Mouse (Mus musculus): ENCODE results near the gene Synpo2. TPM values are rescaled to one million over a fixed set of nuclear protein-coding genes. Genes with fewer than 3 reads are reported as not detected.

Synpo2 gene
- polyA plus RNA-seq, 1 experiment from 2014 or later: 11.5 TPM

GRCm38 (mm10) chr3:123227276-123227675 is 8.7 kb downstream of the Synpo2 start:
- Histone ChIP-seq H3K4me3 (ENCODE audit: low read length) (no peak overlapping the region), H3K4me2 (ENCODE audit: low read depth, low read length) (no peak overlapping the region), H3K9me3 (replicated peaks; ENCODE audit: control insufficient read depth, low read length) (peaks cover 4% of the 10 kb centered on the region), H3K4me1 (ENCODE audit: control insufficient read depth, insufficient read depth, low read length) (peaks cover 3% of the 10 kb centered on the region), H3K27me3 (ENCODE audit: control insufficient read depth, insufficient read depth, low read length) (no peaks in the 10 kb centered on the region), H3K9ac (ENCODE audit: low read length) (no peak overlapping the region), H3K27ac (ENCODE audit: low read length) (0 out of 2 replicates have a peak overlapping the region, but pooled peaks have one; percentile 25), H3K36me3 (ENCODE audit: control insufficient read depth, insufficient read depth) (no peaks in the 10 kb centered on the region; the same call in 1 of the 2 replicates)
- ATAC-seq (replicated peaks; ENCODE audit: extremely low read depth, insufficient read depth, low FRiP score): no peak
- WGBS: 65% methylated on average over 3 of the region's 3 CpGs

- no peaks in the 10 kb centered on the region for H3K27me3 ChIP-seq (ENCODE audit: control insufficient read depth, insufficient read depth, low read length)
- H3K27ac ChIP-seq (ENCODE audit: low read length): no peak overlapping the region
- H3K4me2 ChIP-seq (ENCODE audit: low read depth, low read length): no peak overlapping the region
- no peak overlapping the region for H3K4me3 ChIP-seq (ENCODE audit: low read length)
- no peaks in the 10 kb centered on the region for H3K4me1 ChIP-seq (ENCODE audit: control insufficient read depth, insufficient read depth, low read length)
- H3K9ac ChIP-seq (ENCODE audit: low read length): no peak overlapping the region
- no peak for ATAC-seq (replicated peaks; ENCODE audit: extremely low read depth, insufficient read depth, low FRiP score)
- H3K36me3 ChIP-seq (ENCODE audit: control insufficient read depth, insufficient read depth): no peaks in the 10 kb centered on the region; the same call in 1 of the 2 replicates
- WGBS: 55% methylated on average over 6 of the region's 6 CpGs
- no peaks in the 10 kb centered on the region for H3K9me3 ChIP-seq (replicated peaks; ENCODE audit: control insufficient read depth, low read length)
These were observed 17.3 kb downstream of the Synpo2 start for GRCm38 (mm10) chr3:123218646-123219045.

- no peaks in the 10 kb centered on the region for H3K9me3 ChIP-seq (replicated peaks; ENCODE audit: control insufficient read depth, low read length)
- H3K36me3 ChIP-seq (ENCODE audit: control insufficient read depth, insufficient read depth): no peaks in the 10 kb centered on the region
- H3K4me1 ChIP-seq (ENCODE audit: control insufficient read depth, insufficient read depth, low read length): peaks cover 8% of the 10 kb centered on the region; the same call in 1 of the 2 replicates
- H3K4me2 ChIP-seq (ENCODE audit: low read depth, low read length): no peak overlapping the region
- H3K4me3 ChIP-seq (ENCODE audit: low read length): no peak overlapping the region
- H3K27me3 ChIP-seq (ENCODE audit: control insufficient read depth, insufficient read depth, low read length): no peaks in the 10 kb centered on the region
- no peak overlapping the region for H3K9ac ChIP-seq (ENCODE audit: low read length)
- WGBS: 66% methylated on average over 4 of the region's 4 CpGs
- no peak overlapping the region for H3K27ac ChIP-seq (ENCODE audit: low read length)
- no peak for ATAC-seq (replicated peaks; ENCODE audit: extremely low read depth, insufficient read depth, low FRiP score)
These were observed 27.1 kb downstream of the Synpo2 start for GRCm38 (mm10) chr3:123208891-123209290.

GRCm38 (mm10) chr3:123207386-123207785 is 28.6 kb downstream of the Synpo2 start:
- 63% methylated on average over 5 of the region's 5 CpGs for WGBS
- H3K9ac ChIP-seq (ENCODE audit: low read length): no peak overlapping the region
- H3K4me3 ChIP-seq (ENCODE audit: low read length): no peak overlapping the region

GRCm38 (mm10) chr3:123205485-123205884 is 30.5 kb downstream of the Synpo2 start:
- WGBS: 76% methylated on average over 7 of the region's 7 CpGs
- Histone ChIP-seq H3K27ac (ENCODE audit: low read length) (peak overlapping the region; percentile 71), H3K27me3 (ENCODE audit: control insufficient read depth, insufficient read depth, low read length) (no peaks in the 10 kb centered on the region), H3K4me2 (ENCODE audit: low read depth, low read length) (0 out of 2 replicates have a peak overlapping the region, but pooled peaks have one; percentile 14), H3K4me1 (ENCODE audit: control insufficient read depth, insufficient read depth, low read length) (peaks cover 9% of the 10 kb centered on the region; the same call in 1 of the 2 replicates), H3K4me3 (ENCODE audit: low read length) (no peak overlapping the region), H3K9me3 (replicated peaks; ENCODE audit: control insufficient read depth, low read length) (no peaks in the 10 kb centered on the region), H3K36me3 (ENCODE audit: control insufficient read depth, insufficient read depth) (no peaks in the 10 kb centered on the region), H3K9ac (ENCODE audit: low read length) (no peak overlapping the region)
- no peak for ATAC-seq (replicated peaks; ENCODE audit: extremely low read depth, insufficient read depth, low FRiP score)

More at GRCm38 (mm10) chr3:123207386-123207785, 28.6 kb downstream of the Synpo2 start:
- no peaks in the 10 kb centered on the region for H3K27me3 ChIP-seq (ENCODE audit: control insufficient read depth, insufficient read depth, low read length)
- H3K27ac ChIP-seq (ENCODE audit: low read length): no peak overlapping the region
- H3K36me3 ChIP-seq (ENCODE audit: control insufficient read depth, insufficient read depth): no peaks in the 10 kb centered on the region
- no peak for ATAC-seq (replicated peaks; ENCODE audit: extremely low read depth, insufficient read depth, low FRiP score)
- no peaks in the 10 kb centered on the region for H3K9me3 ChIP-seq (replicated peaks; ENCODE audit: control insufficient read depth, low read length)
- H3K4me2 ChIP-seq (ENCODE audit: low read depth, low read length): no peak overlapping the region
- H3K4me1 ChIP-seq (ENCODE audit: control insufficient read depth, insufficient read depth, low read length): peaks cover 9% of the 10 kb centered on the region; the same call in 1 of the 2 replicates

- no peak for ATAC-seq (replicated peaks; ENCODE audit: extremely low read depth, insufficient read depth, low FRiP score)
- H3K9me3 ChIP-seq (replicated peaks; ENCODE audit: control insufficient read depth, low read length): no peaks in the 10 kb centered on the region
- H3K4me3 ChIP-seq (ENCODE audit: low read length): no peak overlapping the region
- H3K4me1 ChIP-seq (ENCODE audit: control insufficient read depth, insufficient read depth, low read length): peaks cover 9% of the 10 kb centered on the region; the same call in 1 of the 2 replicates
- peak overlapping the region; percentile 71 for H3K27ac ChIP-seq (ENCODE audit: low read length)
- peak overlapping the region; percentile 14; the same call in 1 of the 2 replicates for H3K4me2 ChIP-seq (ENCODE audit: low read depth, low read length)
- H3K36me3 ChIP-seq (ENCODE audit: control insufficient read depth, insufficient read depth): no peaks in the 10 kb centered on the region
- H3K9ac ChIP-seq (ENCODE audit: low read length): no peak overlapping the region
- H3K27me3 ChIP-seq (ENCODE audit: control insufficient read depth, insufficient read depth, low read length): no peaks in the 10 kb centered on the region
- WGBS: 55% methylated on average over 6 of the region's 6 CpGs
These were observed 30.9 kb downstream of the Synpo2 start for GRCm38 (mm10) chr3:123205065-123205464.

- Histone ChIP-seq H3K27me3 (ENCODE audit: control insufficient read depth, insufficient read depth, low read length) (no peaks in the 10 kb centered on the region), H3K9ac (ENCODE audit: low read length) (no peak overlapping the region), H3K27ac (ENCODE audit: low read length) (peak overlapping the region; percentile 71), H3K4me2 (ENCODE audit: low read depth, low read length) (peak overlapping the region; percentile 14; the same call in 1 of the 2 replicates), H3K4me1 (ENCODE audit: control insufficient read depth, insufficient read depth, low read length) (peaks cover 9% of the 10 kb centered on the region; the same call in 1 of the 2 replicates), H3K9me3 (replicated peaks; ENCODE audit: control insufficient read depth, low read length) (no peaks in the 10 kb centered on the region), H3K36me3 (ENCODE audit: control insufficient read depth, insufficient read depth) (no peaks in the 10 kb centered on the region), H3K4me3 (ENCODE audit: low read length) (no peak overlapping the region)
- ATAC-seq (replicated peaks; ENCODE audit: extremely low read depth, insufficient read depth, low FRiP score): peak; percentile 70
- 35% methylated on average over 4 of the region's 4 CpGs for WGBS
These were observed 31.3 kb downstream of the Synpo2 start for GRCm38 (mm10) chr3:123204658-123205057.

GRCm38 (mm10) chr3:123201798-123202197 is 34.2 kb downstream of the Synpo2 start:
- no peak for ATAC-seq (replicated peaks; ENCODE audit: extremely low read depth, insufficient read depth, low FRiP score)
- WGBS: 95% methylated on average over 2 of the region's 2 CpGs
- Histone ChIP-seq H3K27me3 (ENCODE audit: control insufficient read depth, insufficient read depth, low read length) (no peaks in the 10 kb centered on the region), H3K9me3 (replicated peaks; ENCODE audit: control insufficient read depth, low read length) (no peaks in the 10 kb centered on the region), H3K4me1 (ENCODE audit: control insufficient read depth, insufficient read depth, low read length) (peaks cover 9% of the 10 kb centered on the region; the same call in 1 of the 2 replicates), H3K27ac (ENCODE audit: low read length) (no peak overlapping the region), H3K9ac (ENCODE audit: low read length) (no peak overlapping the region), H3K4me2 (ENCODE audit: low read depth, low read length) (no peak overlapping the region), H3K4me3 (ENCODE audit: low read length) (no peak overlapping the region), H3K36me3 (ENCODE audit: control insufficient read depth, insufficient read depth) (no peaks in the 10 kb centered on the region)

- no peak for ATAC-seq (replicated peaks; ENCODE audit: extremely low read depth, insufficient read depth, low FRiP score)
- no peaks in the 10 kb centered on the region for H3K36me3 ChIP-seq (ENCODE audit: control insufficient read depth, insufficient read depth)
- H3K27ac ChIP-seq (ENCODE audit: low read length): no peak overlapping the region
- no peak overlapping the region for H3K4me2 ChIP-seq (ENCODE audit: low read depth, low read length)
- no peaks in the 10 kb centered on the region for H3K9me3 ChIP-seq (replicated peaks; ENCODE audit: control insufficient read depth, low read length)
- H3K4me1 ChIP-seq (ENCODE audit: control insufficient read depth, insufficient read depth, low read length): peaks cover 3% of the 10 kb centered on the region; the same call in 1 of the 2 replicates
- H3K27me3 ChIP-seq (ENCODE audit: control insufficient read depth, insufficient read depth, low read length): no peaks in the 10 kb centered on the region
- H3K4me3 ChIP-seq (ENCODE audit: low read length): no peak overlapping the region
- 83% methylated on average over 4 of the region's 4 CpGs for WGBS
- H3K9ac ChIP-seq (ENCODE audit: low read length): no peak overlapping the region
These were observed 42.2 kb downstream of the Synpo2 start for GRCm38 (mm10) chr3:123193740-123194139.

Measured in heart, embryonic 16.5 days (tissue).